Mouse (Mus musculus): ENCODE measurements at regions not wholly inside any gene's neighbourhood (a gene's known extent, or its start where the extent isn't known, plus 50 kb on each side); places are given as distances from the start of the nearest gene placed in this dataset.

DNA sequence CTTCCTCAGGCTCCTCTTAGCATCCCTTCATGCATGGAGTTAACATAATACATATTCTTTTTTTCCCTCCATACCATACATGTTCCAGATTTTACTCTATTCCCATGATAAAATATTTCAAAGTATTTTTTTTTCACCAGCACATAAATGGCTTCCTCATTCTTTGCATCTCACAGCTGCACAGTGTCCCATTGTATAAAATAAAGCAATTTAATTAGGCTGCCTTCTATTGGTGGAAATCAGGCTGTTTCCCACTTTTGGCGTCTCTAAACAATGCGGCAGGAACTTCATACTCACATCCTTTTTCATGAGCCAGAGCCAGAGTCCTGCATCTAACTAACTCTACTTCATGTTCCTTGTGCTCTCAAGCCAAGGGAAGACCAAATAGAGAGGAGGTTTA, 54.9 kb upstream of the Akap13 start:
- DNase-seq (ENCODE audit: low spot score): no peak

DNA sequence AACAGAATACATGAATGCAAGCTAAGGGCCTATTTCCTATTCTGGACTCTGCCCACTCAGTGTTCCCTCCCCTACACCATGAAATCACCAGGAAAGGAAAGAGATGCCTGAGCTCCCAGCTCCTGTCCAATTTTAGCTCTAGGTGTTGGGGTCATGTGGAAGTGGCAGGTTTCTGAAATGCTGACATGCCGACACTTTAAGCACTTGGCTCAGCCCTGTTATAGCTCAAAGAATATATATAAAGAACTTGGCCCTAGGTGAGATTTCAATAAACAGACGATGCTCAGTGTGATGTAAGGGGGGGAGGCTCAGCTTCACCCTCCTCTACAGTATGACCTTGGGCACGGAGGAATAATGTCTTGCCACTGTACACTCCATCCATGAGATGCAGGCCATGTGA, 50.4 kb upstream of the Akap13 start:
- no peak for DNase-seq (ENCODE audit: low spot score)
